ENCODE assay signal across 12 mouse cellular contexts in genomic region chr9:62166186-62166585, GRCm38 (mm10). TPM values are rescaled to one million over a fixed set of nuclear protein-coding genes. Genes with fewer than 3 reads are reported as not detected.
DNase-seq lines count a peak whose midpoint lies in the region; ATAC-seq and TF ChIP-seq lines count a peak whose summit lies in the region.
"Had no signal": no experiment of that assay in that cellular context is flagged by ENCODE, and none has a peak within 500 bp of the region (broad histone marks: within the 10 kb centered on the region; RNA-seq: fewer than 3 reads in every experiment).

No protein-coding gene starts in this region.

- H3K4me2 ChIP-seq in kidney, embryonic 14.5 days (replicated peaks; ENCODE audit: low read depth, low read length) = no peak overlapping the region
- H3K4me2 ChIP-seq in midbrain, postnatal 0 days (ENCODE audit: low read depth, low read length, poor library complexity, severe bottlenecking) = no peak overlapping the region

- no peak overlapping the region for H3K9ac ChIP-seq in kidney, embryonic 14.5 days (ENCODE audit: low read depth, low read length)
- no peak overlapping the region for H3K9ac ChIP-seq in midbrain, postnatal 0 days (replicated peaks; ENCODE audit: low read length, poor library complexity, severe bottlenecking)

- no peak for DNase-seq in kidney, adult 2 months
- peak; percentile 63 for DNase-seq in embryo, embryonic 10.5 days (ENCODE audit: low spot score)
- peak; percentile 70 for DNase-seq in gastrocnemius, postnatal 14 days
- peak; percentile 67 for DNase-seq in midbrain, postnatal 0 days (ENCODE audit: low spot score)
- DNase-seq in right cerebral cortex, postnatal 4 days = no peak
- no peak for DNase-seq in heart, postnatal 36 days
- DNase-seq in layer of hippocampus, adult 9-10 months (ENCODE audit: low spot score) = no peak
- DNase-seq: cerebellum, adult 11 months; liver; lung, postnatal 36 days; thymus, adult 18-20 months had no signal

- 43% methylated on average over 4 of the region's 4 CpGs for WGBS in kidney, embryonic 14.5 days
- WGBS in kidney, adult 2 months = 44% methylated on average over 4 of the region's 4 CpGs
- 32% methylated on average over 4 of the region's 4 CpGs for WGBS in midbrain, postnatal 0 days

- no peak overlapping the region for H3K27ac ChIP-seq in kidney, embryonic 14.5 days (ENCODE audit: low read depth, low read length)
- no peak overlapping the region for H3K27ac ChIP-seq in kidney, adult 2 months (ENCODE audit: insufficient read depth, low read depth, low read length)
- no peak overlapping the region for H3K27ac ChIP-seq in midbrain, postnatal 0 days (ENCODE audit: low read depth, low read length)

- no peaks in the 10 kb centered on the region for H3K9me3 ChIP-seq in kidney, embryonic 14.5 days (ENCODE audit: control insufficient read depth, low read length)
- no peaks in the 10 kb centered on the region for H3K9me3 ChIP-seq in midbrain, postnatal 0 days (ENCODE audit: low read length)

- H3K36me3 ChIP-seq in kidney, embryonic 14.5 days (ENCODE audit: control insufficient read depth, insufficient read depth, low read length) = no peaks in the 10 kb centered on the region
- H3K36me3 ChIP-seq in kidney, adult 2 months (ENCODE audit: control insufficient read depth, insufficient read depth, low read length) = no peaks in the 10 kb centered on the region
- no peaks in the 10 kb centered on the region for H3K36me3 ChIP-seq in midbrain, postnatal 0 days (ENCODE audit: insufficient read depth, low read length)

- peak; percentile 35; the same call in 1 of the 2 replicates for ATAC-seq in kidney, embryonic 14.5 days (ENCODE audit: low FRiP score, low TSS enrichment)
- ATAC-seq in midbrain, postnatal 0 days (ENCODE audit: low FRiP score) = no peak

- intact Hi-C loops in gastrocnemius, postnatal 14 days (cut with DNase I; ENCODE audit: low total_unique reads) = no loop called here
- intact Hi-C loops in heart, postnatal 36 days (cut with DNase I) = no loop called here

- H3K27me3 ChIP-seq in kidney, embryonic 14.5 days (ENCODE audit: control insufficient read depth, insufficient read depth, low read length) = no peaks in the 10 kb centered on the region
- H3K27me3 ChIP-seq in kidney, adult 2 months (replicated peaks; ENCODE audit: control insufficient read depth, insufficient read depth, low read length) = no peaks in the 10 kb centered on the region
- no peaks in the 10 kb centered on the region for H3K27me3 ChIP-seq in midbrain, postnatal 0 days (ENCODE audit: insufficient read depth, low read length)

- H3K4me3 ChIP-seq in kidney, embryonic 14.5 days (ENCODE audit: low read length) = no peak overlapping the region
- H3K4me3 ChIP-seq in kidney, adult 2 months (ENCODE audit: insufficient read depth, low read depth, low read length) = no peak overlapping the region
- no peak overlapping the region for H3K4me3 ChIP-seq in midbrain, postnatal 0 days (ENCODE audit: low read depth, low read length)

- no peak for TF ChIP-seq POLR2A in kidney, adult 2 months (IDR thresholded peaks at IDR 0.05; ENCODE audit: low read depth, low read length)

- TF ChIP-seq CTCF in kidney, adult 2 months (conservative IDR thresholded peaks at IDR 0.05; ENCODE audit: insufficient read depth, insufficient read length, low read depth, low read length) = no peak
- TF ChIP-seq CTCF in midbrain, postnatal 0 days (IDR thresholded peaks at IDR 0.05) = no peak

- H3K4me1 ChIP-seq in kidney, embryonic 14.5 days (ENCODE audit: control insufficient read depth, insufficient read depth, low read length) = no peaks in the 10 kb centered on the region
- H3K4me1 ChIP-seq in kidney, adult 2 months (ENCODE audit: control insufficient read depth, insufficient read depth, low read length) = peaks cover 2% of the 10 kb centered on the region; the same call in 1 of the 2 replicates
- no peaks in the 10 kb centered on the region for H3K4me1 ChIP-seq in midbrain, postnatal 0 days (ENCODE audit: insufficient read depth, low read length)

RNA-seq across cellular contexts. Expression of gene Glce, which starts 43.7 kb away (rescaled TPM):
- 9.3 and 25.3 TPM in 2 replicates for polyA plus RNA-seq in kidney, embryonic 14.5 days (2014; fragmentation: Nextera tagmentation; extraction: Ambion mirVana)
- 3.1 and 3.3 TPM in 2 replicates for polyA plus RNA-seq in kidney, adult 2 months (2012; rRNA removed)
- 10 to 100 TPM; 12.8 to 13.2 TPM for total RNA-seq in gastrocnemius, postnatal 14 days (2021)
- total RNA-seq in midbrain, postnatal 0 days (2014; rRNA removed) = 36.0 and 41.7 TPM in 2 replicates
- 15.0 and 15.5 TPM in 2 replicates for polyA plus RNA-seq in midbrain, postnatal 0 days (2015; fragmentation: Nextera tagmentation; extraction: Ambion mirVana)
- 10 to 100 TPM; 11.7 TPM for total RNA-seq in heart, postnatal 36 days (2021)

Comparison
In these comparisons a context has a peak if more than half of its experiments do, and no peak if none do; other contexts are left out.
1. DNase-seq: peak in embryo, embryonic 10.5 days (single experiment), gastrocnemius, postnatal 14 days (single experiment) and midbrain, postnatal 0 days (single experiment); none in kidney, adult 2 months (single experiment), right cerebral cortex, postnatal 4 days (single experiment), heart, postnatal 36 days (0 of 2) and layer of hippocampus, adult 9-10 months (single experiment).